Mouse (Mus musculus) ES-Bruce4 (cell line): ENCODE measurements at regions not wholly inside any gene's neighbourhood (a gene's known extent, or its start where the extent isn't known, plus 50 kb on each side); places are given as distances from the start of the nearest gene placed in this dataset.
"Not testable (repeated sequence)": the region's sequence is repeated elsewhere in the genome, so short reads cannot be mapped to it uniquely, and the experiment has no call there.

Experiments
- H3K27ac ChIP-seq: 2 replicates; pipeline ENCODE4 v1.5.1; 2012; ENCODE audit warnings: low read length, inconsistent platforms; ENCODE audit not compliant: insufficient read depth
- H3K27me3 ChIP-seq: 2 replicates; pipeline ENCODE4 v1.6.1; 2012; ENCODE audit warnings: mild to moderate bottlenecking, low read length, inconsistent platforms; ENCODE audit not compliant: control insufficient read depth, poor library complexity, insufficient read depth, severe bottlenecking
- H3K36me3 ChIP-seq: 2 replicates; pipeline ENCODE4 v1.6.1; 2012; ENCODE audit warnings: inconsistent platforms, mild to moderate bottlenecking, low read length, moderate library complexity; ENCODE audit not compliant: control insufficient read depth, poor library complexity, insufficient read depth, severe bottlenecking
- H3K4me1 ChIP-seq: one replicate; pipeline ENCODE4 v1.8.1; 2011; ENCODE audit warnings: low read length; ENCODE audit not compliant: control insufficient read depth, insufficient read depth
- H3K4me3 ChIP-seq: 2 replicates; pipeline ENCODE4 v1.5.1; 2011; ENCODE audit warnings: low read depth, mild to moderate bottlenecking, low read length
- H3K9ac ChIP-seq: 2 replicates; pipeline ENCODE4 v1.6.1; 2012; ENCODE audit warnings: low read depth, mild to moderate bottlenecking, inconsistent platforms; ENCODE audit not compliant: poor library complexity, severe bottlenecking
- H3K9me3 ChIP-seq: replicated peaks from 2 replicates; pipeline ENCODE4 v1.6.1; 2012; ENCODE audit warnings: mild to moderate bottlenecking, low read length, inconsistent platforms; ENCODE audit not compliant: control insufficient read depth, poor library complexity, insufficient read depth, severe bottlenecking
- CTCF ChIP-seq: IDR thresholded peaks from one replicate; pipeline ENCODE4 v1.8.1; 2011; ENCODE audit warnings: low read depth, low read length
- EP300 ChIP-seq: IDR thresholded peaks from 2 replicates; pipeline ENCODE4 v1.6.1; 2011; ENCODE audit warnings: low read depth, low read length; ENCODE audit not compliant: insufficient read depth
- POLR2A ChIP-seq: IDR thresholded peaks from one replicate; pipeline ENCODE4 v1.8.1; 2011; ENCODE audit warnings: low read length; ENCODE audit not compliant: insufficient read depth

GRCm38 (mm10) chr9:33123841-33124240 lies 487.8 kb downstream of the Ets1 start:
- H3K27me3 ChIP-seq, result no peaks in the 10 kb centered on the region
- H3K36me3 ChIP-seq, result no peaks in the 10 kb centered on the region
- H3K27ac ChIP-seq, result no peak overlapping the region
- peaks cover 5% of the 10 kb centered on the region for H3K9me3 ChIP-seq
- no peak overlapping the region for H3K9ac ChIP-seq
- H3K4me1 ChIP-seq, result no peaks in the 10 kb centered on the region
- no peak overlapping the region for H3K4me3 ChIP-seq
- TF ChIP-seq POLR2A (no peak), CTCF (no peak), EP300 (no peak)

GRCm38 (mm10) chr9:33152186-33152585 lies 516.2 kb downstream of the Ets1 start:
- no peaks in the 10 kb centered on the region for H3K36me3 ChIP-seq
- H3K9ac ChIP-seq, result no peak overlapping the region
- H3K4me1 ChIP-seq, result no peaks in the 10 kb centered on the region
- no peaks in the 10 kb centered on the region for H3K27me3 ChIP-seq
- H3K27ac ChIP-seq, result no peak overlapping the region
- no peaks in the 10 kb centered on the region for H3K9me3 ChIP-seq
- no peak overlapping the region for H3K4me3 ChIP-seq
- TF ChIP-seq CTCF, result no peak
- TF ChIP-seq POLR2A, result no peak
- TF ChIP-seq EP300, result no peak

GRCm38 (mm10) chr9:33168159-33168558 lies 532.1 kb downstream of the Ets1 start:
- Histone ChIP-seq H3K36me3 (no peaks in the 10 kb centered on the region), H3K9ac (no peak overlapping the region), H3K4me1 (no peaks in the 10 kb centered on the region), H3K27ac (no peak overlapping the region), H3K9me3 (no peaks in the 10 kb centered on the region), H3K4me3 (no peak overlapping the region), H3K27me3 (no peaks in the 10 kb centered on the region)
- TF ChIP-seq CTCF, result no peak
- no peak for TF ChIP-seq POLR2A
- no peak for TF ChIP-seq EP300

- H3K4me1 ChIP-seq, H3K27me3 ChIP-seq, H3K9ac ChIP-seq, H3K9me3 ChIP-seq, H3K36me3 ChIP-seq, H3K4me3 ChIP-seq, H3K27ac ChIP-seq: not testable (repeated sequence)
These were observed 533.1 kb downstream of the Ets1 start for GRCm38 (mm10) chr9:33169093-33169492.

- Histone ChIP-seq H3K9ac (no peak overlapping the region), H3K4me3 (no peak overlapping the region), H3K27ac (no peak overlapping the region), H3K9me3 (no peaks in the 10 kb centered on the region), H3K4me1 (no peaks in the 10 kb centered on the region), H3K36me3 (no peaks in the 10 kb centered on the region), H3K27me3 (no peaks in the 10 kb centered on the region)
- no peak for TF ChIP-seq CTCF
- TF ChIP-seq POLR2A, result no peak
- no peak for TF ChIP-seq EP300
These were observed 544.0 kb downstream of the Ets1 start for GRCm38 (mm10) chr9:33180066-33180465.

- no peaks in the 10 kb centered on the region for H3K27me3 ChIP-seq
- H3K4me3 ChIP-seq, result no peak overlapping the region
- no peak overlapping the region for H3K27ac ChIP-seq
- TF ChIP-seq CTCF (no peak), POLR2A (no peak), EP300 (no peak)
- no peak overlapping the region for H3K9ac ChIP-seq
- no peaks in the 10 kb centered on the region for H3K36me3 ChIP-seq
- H3K9me3 ChIP-seq, result no peaks in the 10 kb centered on the region
- H3K4me1 ChIP-seq, result no peaks in the 10 kb centered on the region
These were observed 551.2 kb downstream of the Ets1 start for GRCm38 (mm10) chr9:33187187-33187586.
